In the genomic region with DNA sequence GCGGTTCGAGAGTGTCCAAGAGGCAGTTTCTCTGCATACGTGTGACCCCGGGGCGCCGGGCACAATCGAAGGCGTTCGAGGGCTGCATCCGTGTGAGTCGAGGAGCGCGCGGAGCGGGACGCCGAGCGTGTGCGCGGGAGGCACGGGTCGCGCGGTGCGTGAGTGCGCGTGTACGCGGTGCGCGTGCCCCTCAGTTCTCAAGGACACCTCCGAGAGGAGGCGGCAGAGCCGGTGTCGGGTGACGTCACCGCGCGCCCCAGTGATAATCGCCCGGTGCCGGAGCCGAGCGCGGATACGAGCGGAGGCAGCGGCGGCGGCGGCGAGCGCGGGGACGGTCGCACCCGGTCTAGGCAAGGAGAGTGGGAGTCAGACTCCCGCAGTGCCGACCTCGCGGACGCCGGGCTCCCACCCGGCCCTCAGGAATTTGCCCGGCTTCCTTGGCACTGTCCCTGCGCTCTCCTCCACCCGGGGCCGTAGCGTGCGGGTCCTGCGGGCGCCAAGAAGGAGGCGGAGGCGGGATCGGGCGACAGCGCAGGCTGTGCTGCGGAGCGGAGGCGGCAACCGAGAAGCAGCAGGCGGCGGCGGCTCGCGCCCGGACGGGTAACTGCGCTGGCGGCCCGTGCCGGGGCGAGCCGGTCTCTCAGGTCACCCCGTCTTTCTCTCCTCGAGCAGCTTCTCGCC, we compare ENCODE assay signal across 7 mouse cellular contexts. TPM values are rescaled to one million over a fixed set of nuclear protein-coding genes. Genes with fewer than 3 reads are reported as not detected.
DNase-seq lines count a peak whose midpoint lies in the region; ATAC-seq and TF ChIP-seq lines count a peak whose summit lies in the region.

No protein-coding gene starts in this region.

- peak overlapping the region; percentile 60 for H3K9ac ChIP-seq in ES-E14 (ENCODE audit: insufficient read depth, low read depth, low read length, poor library complexity, severe bottlenecking)
- no peak overlapping the region for H3K9ac ChIP-seq in embryonic facial prominence, embryonic 15.5 days
- H3K9ac ChIP-seq in limb, embryonic 12.5 days (replicated peaks), result 0 out of 2 replicates have a peak overlapping the region, but pooled peaks have one; percentile 12

- peak overlapping the region; percentile 68 to 77 for H3K4me3 ChIP-seq in ES-E14 (ENCODE audit: insufficient read depth in 1 of 2, low read depth in 1 of 2, low read length in 2 of 2, poor library complexity in 1 of 2, severe bottlenecking in 1 of 2)
- peak overlapping the region; percentile 44 for H3K4me3 ChIP-seq in embryonic facial prominence, embryonic 15.5 days (replicated peaks)
- peak overlapping the region; percentile 44 for H3K4me3 ChIP-seq in limb, embryonic 12.5 days (replicated peaks)

- no peaks in the 10 kb centered on the region for H3K36me3 ChIP-seq in ES-E14 (ENCODE audit: control insufficient read depth, insufficient read depth, low read length, poor library complexity, severe bottlenecking)
- H3K36me3 ChIP-seq in embryonic facial prominence, embryonic 15.5 days, result no peaks in the 10 kb centered on the region
- H3K36me3 ChIP-seq in limb, embryonic 12.5 days, result no peaks in the 10 kb centered on the region

- peak overlapping the region; percentile 85 for H3K4me2 ChIP-seq in embryonic facial prominence, embryonic 15.5 days (replicated peaks)
- H3K4me2 ChIP-seq in limb, embryonic 12.5 days, result peak overlapping the region; percentile 70

- peaks cover 5 to 18% of the 10 kb centered on the region in 2 experiments; a peak in 3 of 4 replicates for H3K4me1 ChIP-seq in ES-E14 (ENCODE audit: control insufficient read depth in 2 of 2, insufficient read depth in 2 of 2, low read length in 2 of 2, poor library complexity in 1 of 2)
- peaks cover 26% of the 10 kb centered on the region for H3K4me1 ChIP-seq in embryonic facial prominence, embryonic 15.5 days
- H3K4me1 ChIP-seq in limb, embryonic 12.5 days (replicated peaks), result peaks cover 24% of the 10 kb centered on the region

- WGBS in embryonic facial prominence, embryonic 15.5 days, result under 1% methylated on average over 97 of the region's 97 CpGs
- WGBS in limb, embryonic 12.5 days, result under 1% methylated on average over 96 of the region's 97 CpGs

- no peaks in the 10 kb centered on the region for H3K9me3 ChIP-seq in ES-E14 (ENCODE audit: control insufficient read depth, insufficient read depth, low read depth, low read length)
- H3K9me3 ChIP-seq in embryonic facial prominence, embryonic 15.5 days (replicated peaks), result no peaks in the 10 kb centered on the region
- no peaks in the 10 kb centered on the region for H3K9me3 ChIP-seq in limb, embryonic 12.5 days

- H3K27me3 ChIP-seq in embryonic facial prominence, embryonic 15.5 days, result peaks cover 93% of the 10 kb centered on the region
- H3K27me3 ChIP-seq in limb, embryonic 12.5 days, result peaks cover 100% of the 10 kb centered on the region

- in situ Hi-C loops in ES-E14 (cut with MboI; ENCODE audit: low sequenced_read_pairs in 2 of 2, unreplicated experiment in 2 of 2), result loop anchor here (10.0 kb wide), 1 partner anchor 88 kb away; no protein-coding TSS in a partner anchor

- no peak overlapping the region for H3K27ac ChIP-seq in ES-E14 (ENCODE audit: insufficient read depth, low read depth, low read length, poor library complexity, severe bottlenecking)
- H3K27ac ChIP-seq in embryonic facial prominence, embryonic 15.5 days (replicated peaks), result no peak overlapping the region
- H3K27ac ChIP-seq in limb, embryonic 12.5 days, result no peak overlapping the region

- DNase-seq in ES-E14 (ENCODE audit: low read depth, low spot score), result no peak
- peak; percentile 65 for DNase-seq in adrenal gland, postnatal 25 days
- DNase-seq in induced T-regulatory cell, adult 2 months (ENCODE audit: low read depth), result peak; percentile 34
- peak; percentile 68 for DNase-seq in retina, postnatal 7 days (ENCODE audit: low read depth, low spot score)
- DNase-seq in urinary bladder, postnatal 14 days (ENCODE audit: low spot score), result no peak

- ATAC-seq in embryonic facial prominence, embryonic 15.5 days (ENCODE audit: insufficient number of reproducible peaks, low FRiP score, low TSS enrichment, low read depth), result no peak
- ATAC-seq in limb, embryonic 12.5 days (ENCODE audit: insufficient number of reproducible peaks, insufficient read depth, low FRiP score, low TSS enrichment, low read depth), result no peak

TF ChIP-seq in ES-E14, 5 proteins besides CTCF, POLR2A, EP300 and RAD21:
- TF ChIP-seq ZC3H11A (IDR thresholded peaks at IDR 0.05; ENCODE audit: borderline replicate concordance, low read depth, low read length), result no peak
- no peak for TF ChIP-seq MAFK (IDR thresholded peaks at IDR 0.05; ENCODE audit: insufficient read depth, low read depth, low read length)
- TF ChIP-seq ZNF384 (IDR thresholded peaks at IDR 0.05; ENCODE audit: low read depth, low read length), result no peak
- no peak for TF ChIP-seq HCFC1 (IDR thresholded peaks at IDR 0.05; ENCODE audit: borderline replicate concordance, insufficient read depth, low read length)
- no peak for TF ChIP-seq CHD2 (IDR thresholded peaks at IDR 0.05; ENCODE audit: low read depth, low read length)

RNA-seq across cellular contexts. Expression of a gene that starts 27.8 kb away (rescaled TPM):
- 53.8 and 58.4 TPM in 2 replicates for total RNA-seq in ES-E14 (2012; rRNA removed)
- total RNA-seq in adrenal gland, postnatal 25 days (2021), result 43.5 and 54.0 TPM in 2 replicates
- polyA plus RNA-seq in embryonic facial prominence, embryonic 15.5 days (2015; fragmentation: Nextera tagmentation; extraction: Ambion mirVana), result 57.9 and 59.7 TPM in 2 replicates
- 77.1 and 78.5 TPM in 2 replicates for polyA plus RNA-seq in limb, embryonic 12.5 days (2016; fragmentation: Nextera tagmentation; extraction: Ambion mirVana)

RNA-seq across cellular contexts. Expression of a gene that starts 35.8 kb away (rescaled TPM):
- total RNA-seq in ES-E14 (2012; rRNA removed), result 2.1 and 3.7 TPM in 2 replicates
- total RNA-seq in adrenal gland, postnatal 25 days (2021), result not detected in 2 replicates
- not detected in 2 replicates for polyA plus RNA-seq in embryonic facial prominence, embryonic 15.5 days (2015; fragmentation: Nextera tagmentation; extraction: Ambion mirVana)
- polyA plus RNA-seq in limb, embryonic 12.5 days (2016; fragmentation: Nextera tagmentation; extraction: Ambion mirVana), result not detected in 2 replicates

Comparison
In these comparisons a context has a peak if more than half of its experiments do, and no peak if none do; other contexts are left out.
1. DNase-seq: peak in adrenal gland, postnatal 25 days (single experiment), induced T-regulatory cell, adult 2 months (single experiment) and retina, postnatal 7 days (single experiment); none in ES-E14 (single experiment) and urinary bladder, postnatal 14 days (single experiment).
2. Peak in every context shown above with its lines, with median percentiles within 50 percentile points of each other: H3K4me3 ChIP-seq.